Mouse (Mus musculus) heart, postnatal 4 days (tissue): ENCODE results near the gene Nfia. TPM values are rescaled to one million over a fixed set of nuclear protein-coding genes. Genes with fewer than 3 reads are reported as not detected.
A peak's percentile ranks its signal among the peaks of the same experiment; 100 is the strongest.

Source experiments
- DNase-seq: peaks from one replicate; pipeline ENCODE4 v3.0.0; 2021
- total RNA-seq, 2 experiments: library from RNA; stranded (reverse); gene quantifications; 2 replicates each; pipeline ENCODE4 v1.2.3; 2021

The Nfia gene
- 100 to 1,000 TPM; 206 to 217 TPM for total RNA-seq

DNA sequence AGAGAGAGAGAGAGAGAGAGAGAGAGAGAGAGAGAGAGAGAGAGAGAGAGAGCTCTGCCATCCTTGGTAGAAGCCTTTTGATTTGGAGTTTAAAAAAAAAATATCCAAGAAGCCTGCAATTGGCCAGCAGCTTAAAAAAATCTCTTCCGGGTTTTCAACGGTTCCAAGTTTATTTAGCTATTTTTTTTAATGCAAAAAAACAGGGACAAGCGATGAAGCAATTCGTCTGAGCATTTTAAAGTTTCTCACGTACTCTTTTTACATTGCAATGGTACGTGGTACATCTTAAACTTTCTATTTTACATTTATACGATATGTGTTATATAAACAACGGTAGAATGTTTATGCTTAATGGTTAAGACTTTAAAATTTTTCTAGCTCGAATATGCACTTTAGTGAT, at the start of gene Nfia:
Gene Nfia (plus strand): TSS at position 94 of the 400 bp plus-strand sequence.
- DNase-seq = no peak

DNA sequence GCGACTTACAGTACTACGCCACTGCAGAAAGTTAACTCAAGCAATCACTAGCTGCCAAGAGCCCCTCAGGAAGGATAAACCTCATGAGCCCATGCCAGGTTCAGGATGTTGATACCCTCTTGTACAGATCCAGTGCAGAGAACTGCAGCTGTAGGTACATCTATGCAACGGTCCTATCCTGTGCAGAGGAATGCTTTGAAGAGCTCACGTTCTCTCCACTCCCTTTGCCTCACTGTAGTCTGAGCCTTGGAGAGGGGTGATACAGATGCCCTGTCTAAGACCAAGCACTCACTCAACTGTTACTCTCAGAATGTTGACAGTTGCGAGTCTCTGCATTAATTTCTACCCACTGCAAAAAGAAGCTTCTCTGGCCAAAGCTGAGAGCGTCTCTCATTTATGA, 49.2 kb upstream of the Nfia start:
- no peak for DNase-seq

DNA sequence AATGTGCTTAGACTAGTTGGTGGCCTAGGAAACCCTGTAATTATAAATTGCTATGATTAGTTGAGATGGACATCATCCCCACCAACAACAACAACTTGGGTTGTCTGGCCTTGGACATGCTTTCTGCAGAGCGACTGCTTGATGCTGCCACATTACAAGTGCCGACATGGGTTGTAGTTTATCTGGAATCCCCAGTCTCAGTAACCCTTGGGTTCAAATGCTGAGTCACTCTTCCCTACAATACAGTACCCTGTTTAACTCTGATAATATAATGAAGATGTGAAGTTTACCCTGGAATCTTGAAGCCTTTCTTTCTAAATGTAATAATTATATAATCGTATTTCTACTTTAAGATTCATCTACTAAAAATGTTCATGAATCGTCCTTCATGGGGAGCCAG, 44.0 kb upstream of the Nfia start:
- DNase-seq = no peak

DNA sequence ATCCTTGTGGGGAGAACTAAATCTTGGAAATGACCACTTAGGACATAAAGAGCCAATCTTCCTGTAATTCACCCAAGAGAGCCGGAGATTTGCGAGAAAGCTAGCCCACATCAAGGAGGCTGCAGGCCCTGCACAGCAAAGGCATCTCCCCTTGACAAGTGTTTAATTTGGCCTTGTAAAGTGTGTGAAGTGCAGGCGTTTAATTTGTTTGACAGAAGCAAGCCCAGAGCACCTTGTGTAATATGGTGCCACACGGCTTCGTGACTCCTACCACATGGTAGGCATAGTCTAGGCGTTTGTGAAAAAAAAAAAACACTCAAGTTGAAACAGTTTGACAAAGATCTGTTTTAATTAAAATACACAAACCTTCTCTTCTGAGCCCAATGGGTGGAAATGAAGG, 42.5 kb upstream of the Nfia start:
- DNase-seq = no peak

DNA sequence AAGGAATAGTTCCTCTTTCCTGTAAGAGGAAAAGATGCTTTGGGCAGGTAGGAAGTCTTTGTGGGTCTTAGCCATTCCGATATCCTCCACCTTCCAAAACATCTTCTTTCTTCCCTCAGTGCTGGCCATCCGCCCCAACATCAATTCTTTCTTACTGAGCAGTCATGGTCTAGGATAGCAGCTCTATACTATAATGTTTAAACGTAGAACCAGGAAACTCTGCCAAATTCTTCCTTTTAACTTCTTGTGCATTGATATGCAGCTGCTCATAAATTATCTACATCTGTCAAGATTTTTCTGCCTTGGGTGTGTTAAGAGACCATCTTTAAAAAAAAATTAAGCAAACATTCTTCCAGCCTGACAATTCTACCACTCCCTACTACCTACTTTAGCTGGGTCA, 42.1 kb upstream of the Nfia start:
- DNase-seq = no peak

DNA sequence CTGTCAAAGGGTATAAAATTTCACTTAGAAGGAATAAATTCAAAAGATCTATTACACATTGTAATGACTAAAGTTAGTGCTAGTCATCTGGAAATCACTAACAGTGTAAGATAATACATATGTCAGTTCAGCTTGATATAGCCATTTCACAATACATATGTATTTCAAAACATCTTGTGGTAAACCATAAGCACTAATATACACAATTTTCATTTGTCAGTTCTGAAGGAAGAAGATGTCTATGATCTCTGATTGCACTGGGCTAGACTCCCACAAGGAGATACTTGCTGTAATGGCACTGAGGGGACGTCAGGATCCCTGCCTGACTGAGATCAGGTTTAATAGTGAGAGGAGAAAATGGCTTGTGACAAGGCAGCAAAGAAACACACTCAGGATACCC, 39.1 kb upstream of the Nfia start:
- no peak for DNase-seq

DNA sequence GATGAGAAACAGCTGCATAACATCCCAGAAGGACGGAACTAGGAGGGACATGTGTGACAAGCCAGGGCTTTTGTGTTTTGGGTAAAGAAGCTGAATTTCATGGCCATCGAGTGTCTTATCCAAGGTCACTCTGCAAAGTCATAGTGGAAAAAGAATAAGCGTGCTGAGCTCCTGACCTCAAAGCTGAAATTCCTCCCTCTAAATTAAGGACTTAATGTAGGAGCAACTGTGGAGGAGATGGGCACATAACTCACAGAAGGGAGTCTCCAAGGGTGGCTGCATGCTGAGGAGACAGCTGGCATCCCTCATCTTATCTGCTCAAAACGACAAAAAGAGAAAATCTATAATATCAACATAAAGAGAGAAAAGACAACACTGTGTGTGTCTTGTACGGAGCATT, 28.6 kb upstream of the Nfia start:
- DNase-seq = no peak

DNA sequence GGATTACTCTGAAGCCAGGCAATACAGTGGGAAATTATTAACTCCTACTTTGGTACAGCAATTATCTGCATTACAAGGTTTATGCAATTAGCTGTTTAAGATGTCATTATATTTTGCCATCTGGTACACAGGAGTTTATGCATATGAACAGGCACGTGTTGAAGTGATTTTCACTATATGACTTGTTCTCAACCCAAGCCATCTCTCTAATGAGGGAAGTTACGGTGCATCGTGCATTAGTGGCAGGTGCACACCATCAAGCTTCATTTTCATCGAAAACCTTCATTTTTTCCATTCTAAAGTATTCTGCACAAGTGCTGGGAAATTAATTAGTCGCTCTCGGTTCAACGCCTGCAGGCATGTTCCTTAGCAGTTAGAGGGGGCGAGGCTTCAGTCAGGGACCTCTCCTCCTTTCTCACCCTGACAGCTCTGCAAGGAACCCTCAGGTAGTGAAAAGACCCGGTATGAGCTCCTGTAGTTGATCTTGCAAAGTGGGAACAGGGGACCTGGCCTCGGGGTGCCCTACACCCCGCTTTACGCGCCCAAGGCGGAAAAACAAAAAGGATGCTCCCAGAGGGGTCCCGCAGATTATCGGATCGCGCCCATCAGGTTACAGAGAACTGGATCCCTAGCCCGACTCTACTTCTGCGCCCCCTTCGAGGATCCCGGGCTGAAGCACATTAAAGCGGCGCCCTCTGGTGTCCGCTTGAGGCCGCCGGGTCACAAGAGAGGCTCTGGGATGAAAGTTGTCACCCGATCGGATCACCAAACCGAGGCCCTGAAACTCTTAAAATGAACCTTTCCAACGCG, 27.0 kb upstream of the Nfia start:
- peak; percentile 88 for DNase-seq

DNA sequence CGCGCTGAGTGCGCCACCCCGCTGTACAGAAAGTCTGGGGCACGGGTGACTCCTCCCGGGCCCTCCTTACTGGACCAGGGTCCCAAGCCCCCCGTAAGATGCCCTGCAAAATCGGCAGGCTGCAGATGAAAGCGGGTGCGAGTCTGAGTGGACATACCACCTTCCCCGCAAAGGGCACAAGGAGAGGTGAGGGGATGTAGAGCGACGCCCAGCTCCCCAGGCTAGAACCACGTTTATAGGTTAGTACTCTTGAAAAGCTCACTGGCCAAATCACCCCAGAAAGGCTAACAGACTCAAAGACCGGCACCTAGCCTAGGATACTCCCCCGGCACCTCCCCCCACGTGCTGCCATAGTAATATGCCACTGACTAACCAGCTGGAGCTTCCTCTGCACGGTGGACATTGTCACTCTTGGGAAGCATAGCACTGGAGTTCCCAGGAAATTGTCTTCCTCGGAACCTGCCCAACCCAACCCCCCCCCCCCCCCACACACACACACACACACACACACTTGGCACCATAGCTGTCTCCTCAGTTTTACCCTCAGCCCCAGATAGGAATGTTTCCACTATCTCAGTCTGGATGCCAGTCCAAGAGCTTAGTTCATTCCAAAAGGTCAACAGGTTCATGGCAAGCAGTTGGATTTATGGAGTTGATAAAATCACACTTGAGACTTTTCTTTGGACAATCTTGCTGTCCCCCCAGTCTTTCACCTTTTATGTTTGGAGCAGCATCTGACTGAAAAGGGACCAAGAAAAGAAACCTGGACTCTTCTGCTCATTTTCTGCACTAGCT, 26.2 kb upstream of the Nfia start:
- DNase-seq = no peak

DNA sequence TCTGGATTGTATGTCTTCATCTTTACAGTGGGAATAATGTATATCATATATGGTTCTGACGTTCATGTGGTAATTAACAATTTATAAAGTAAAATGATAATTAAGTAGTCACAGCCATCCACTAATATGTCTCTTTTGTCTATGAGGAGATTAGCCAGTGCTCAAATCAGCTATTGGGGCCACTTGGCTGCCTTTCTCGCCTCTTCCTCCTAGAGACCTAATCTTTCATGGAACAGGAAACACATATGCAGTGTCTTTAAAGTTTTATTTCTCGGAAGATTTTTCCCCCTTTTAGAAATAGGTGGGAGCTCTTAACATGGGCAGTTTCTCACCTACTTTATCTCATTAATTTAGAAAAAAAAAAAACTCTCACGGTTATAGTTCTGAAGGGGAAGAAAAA, 22.1 kb upstream of the Nfia start:
- DNase-seq = no peak

DNA sequence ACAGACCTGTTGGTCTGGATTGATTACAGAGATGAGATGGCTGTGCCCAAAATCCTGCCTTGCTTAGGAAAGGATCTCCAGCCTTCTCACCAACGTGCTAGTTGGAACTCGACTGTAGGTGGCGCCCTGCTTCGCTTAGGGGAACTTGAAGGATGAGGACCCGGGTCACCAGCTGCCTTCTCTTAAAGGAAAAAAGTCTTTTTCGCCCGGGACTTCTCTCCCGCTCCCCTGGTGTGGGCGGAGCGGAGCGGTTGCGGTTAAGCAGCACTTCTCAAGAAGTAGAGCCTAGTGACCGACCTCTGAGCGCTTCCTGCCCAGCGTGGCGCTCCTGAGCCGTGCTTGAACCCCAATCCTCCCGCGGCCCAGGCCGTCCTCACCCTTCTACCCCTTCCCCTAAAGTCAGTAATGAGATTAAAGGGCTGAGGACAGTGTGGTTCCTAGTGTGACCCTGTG, 21.5 kb upstream of the Nfia start:
- peak; percentile 96 for DNase-seq

DNA sequence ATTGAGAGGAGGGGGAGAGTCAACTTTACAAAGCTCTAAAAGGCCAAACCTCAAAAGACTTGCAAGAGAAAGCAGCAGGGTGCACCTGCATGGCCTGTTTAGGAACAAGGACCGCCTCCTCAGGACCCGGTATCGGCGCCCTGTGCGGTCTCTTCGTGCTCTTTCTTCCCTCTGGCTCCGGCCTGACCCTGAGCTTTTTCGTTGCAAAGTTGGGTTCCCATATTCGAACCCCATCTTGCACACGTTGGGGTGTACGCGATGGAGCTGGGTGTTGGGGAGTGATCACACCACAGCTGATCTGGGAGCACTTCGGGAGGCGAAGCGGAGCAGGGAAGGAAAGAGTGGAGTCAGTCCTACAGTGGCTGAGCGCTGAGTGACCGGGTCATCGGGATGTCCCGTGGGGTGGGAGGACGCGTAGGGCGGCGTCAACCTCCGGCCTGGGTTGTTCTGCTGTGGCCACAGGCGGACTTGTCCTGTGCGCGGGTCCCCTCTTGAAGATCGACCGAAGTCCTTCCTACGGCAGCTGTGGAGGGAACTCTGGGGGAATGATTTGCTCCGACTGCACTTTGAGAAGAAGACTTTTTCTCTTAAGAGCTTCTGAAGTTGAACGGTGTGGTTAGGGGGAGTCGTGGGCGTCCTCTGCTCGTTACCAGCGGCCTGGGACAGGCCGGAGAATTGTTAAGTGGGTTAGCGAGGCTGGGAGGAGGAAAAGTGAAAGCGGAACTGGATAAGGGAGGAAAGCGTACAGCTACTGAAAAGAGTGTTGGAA, 20.9 kb upstream of the Nfia start:
- DNase-seq = peak; percentile 83

DNA sequence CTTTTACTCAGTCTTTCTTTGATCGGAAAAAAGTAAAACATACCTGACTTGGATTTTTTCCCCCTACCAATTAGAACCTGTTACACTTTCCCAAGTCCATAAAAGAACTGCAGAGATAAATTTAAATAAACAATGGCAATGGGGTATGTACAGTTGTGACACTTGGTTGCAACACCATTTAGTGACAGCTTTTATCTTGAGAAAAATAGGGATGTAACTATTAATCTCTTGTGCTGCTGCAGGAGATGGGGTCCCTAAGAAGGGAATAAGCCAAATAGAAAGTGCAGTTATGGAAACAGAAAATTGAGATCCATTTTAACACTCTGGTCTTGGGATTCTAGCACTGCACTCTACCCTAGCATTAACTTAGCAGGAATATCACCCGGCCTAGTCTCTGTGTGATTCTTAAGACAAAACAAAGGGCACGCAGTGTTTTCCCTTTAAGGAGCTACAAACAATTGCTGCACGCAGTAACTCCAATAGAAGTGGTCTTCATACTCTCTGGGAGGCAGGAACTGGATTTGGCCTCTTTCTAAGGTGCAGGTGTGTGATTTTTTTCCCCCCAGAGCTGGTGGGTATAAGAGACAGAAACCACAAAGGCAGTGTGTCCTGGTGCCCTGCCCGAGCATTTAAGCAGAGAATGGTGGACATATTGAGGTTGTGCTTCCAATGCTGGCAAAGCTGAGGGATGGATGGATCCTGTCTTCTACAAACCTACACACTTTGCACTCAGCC, 20.1 kb upstream of the Nfia start:
- no peak for DNase-seq

DNA sequence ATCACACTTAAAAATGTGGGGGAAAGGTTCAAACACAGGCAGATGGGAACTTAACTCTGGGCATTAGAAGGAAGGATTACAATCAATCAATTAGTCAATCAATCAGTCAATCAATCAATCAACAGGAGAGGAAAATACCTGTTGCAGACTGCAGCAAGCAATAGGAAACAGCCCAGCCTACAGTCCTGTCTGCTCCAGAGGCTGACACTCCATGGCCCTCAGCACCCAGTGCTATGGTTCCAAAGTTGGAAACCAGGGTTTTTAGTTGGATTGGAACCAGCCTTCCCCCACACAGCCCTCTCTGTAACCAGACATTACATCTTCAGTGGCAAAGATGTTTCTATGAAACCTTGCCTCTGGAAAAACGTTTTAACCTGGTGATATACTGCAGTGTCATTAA, 19.0 kb upstream of the Nfia start:
- DNase-seq = no peak

DNA sequence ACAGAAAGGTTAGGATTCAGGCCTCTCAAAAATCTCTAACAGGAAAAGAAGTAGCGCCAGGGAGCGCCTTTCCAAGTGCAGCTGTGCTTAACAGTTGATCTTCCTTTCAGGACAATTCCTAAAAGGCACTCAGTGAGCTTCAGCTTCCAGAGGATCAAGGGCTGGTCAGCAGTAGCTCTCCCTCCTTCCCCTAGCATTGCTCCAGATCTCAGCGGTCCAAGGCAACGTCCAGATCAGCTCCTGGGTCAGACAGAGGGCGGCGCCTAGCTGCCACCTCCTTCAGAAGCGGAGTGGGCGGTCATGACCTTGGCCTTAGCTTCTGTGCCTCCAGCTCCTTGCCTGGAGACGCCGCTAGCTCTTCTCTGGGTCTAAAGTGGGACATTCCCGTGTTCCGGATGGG, 18.3 kb upstream of the Nfia start:
- DNase-seq = peak; percentile 66

DNA sequence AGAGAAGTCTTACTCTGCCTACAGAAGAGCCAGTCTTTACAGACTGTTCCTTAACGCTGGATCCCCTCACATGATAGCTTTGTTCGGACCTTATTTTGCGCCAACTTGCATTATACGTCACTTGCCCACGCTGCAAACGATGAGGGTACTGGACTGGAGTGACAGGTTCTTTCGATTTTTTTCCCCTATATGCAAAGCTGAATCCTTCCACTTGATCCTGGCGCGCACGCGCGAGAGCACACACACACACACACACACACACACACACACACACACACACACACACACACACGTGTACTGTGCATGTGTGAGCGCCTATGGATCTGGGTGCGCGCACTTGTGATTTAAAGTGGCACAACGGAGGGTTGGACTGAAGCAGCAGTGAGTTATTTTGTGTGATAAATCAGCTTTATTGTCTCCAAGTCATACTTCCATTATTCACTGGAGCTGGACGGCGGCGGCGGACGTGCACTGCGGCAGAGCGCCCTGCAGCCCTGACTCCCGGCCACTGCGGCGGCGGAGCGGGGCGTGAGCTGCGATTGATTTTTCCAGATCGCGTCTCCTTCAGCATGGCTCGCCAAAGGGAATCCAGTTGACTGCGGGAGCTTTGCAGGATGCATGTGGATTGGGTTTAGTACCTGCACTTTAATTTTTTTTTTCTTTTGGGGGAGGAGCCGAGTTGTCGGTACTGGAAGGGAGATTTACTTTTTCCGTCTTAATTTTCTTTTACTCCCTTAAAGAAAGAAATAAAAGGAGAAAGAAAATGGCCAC, 15.1 kb upstream of the Nfia start:
- DNase-seq = peak; percentile 80

DNA sequence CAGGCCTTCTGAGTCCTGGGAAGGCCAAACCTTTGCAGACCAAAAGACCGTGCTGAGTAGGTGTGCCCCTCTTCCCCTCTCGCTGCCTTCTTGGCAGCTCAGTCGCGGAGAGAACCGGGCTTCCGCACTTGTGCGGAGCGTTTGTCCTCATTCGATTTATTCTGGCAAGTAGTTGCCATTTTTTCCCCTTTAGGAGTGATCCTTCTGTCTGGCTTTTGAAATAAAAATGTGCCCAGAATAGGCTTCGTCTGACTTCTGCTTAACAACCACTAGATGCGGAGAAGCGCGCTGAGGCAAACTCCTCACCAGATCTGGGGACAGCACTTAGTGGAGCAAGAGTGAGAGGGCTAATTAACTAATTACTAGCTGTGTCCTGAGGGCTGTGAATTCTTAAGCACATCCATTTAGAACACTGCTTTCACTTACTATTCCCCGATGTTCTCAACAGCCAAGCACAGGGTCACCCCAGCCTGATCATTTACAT, 14.5 kb upstream of the Nfia start:
- DNase-seq = peak; percentile 55

DNA sequence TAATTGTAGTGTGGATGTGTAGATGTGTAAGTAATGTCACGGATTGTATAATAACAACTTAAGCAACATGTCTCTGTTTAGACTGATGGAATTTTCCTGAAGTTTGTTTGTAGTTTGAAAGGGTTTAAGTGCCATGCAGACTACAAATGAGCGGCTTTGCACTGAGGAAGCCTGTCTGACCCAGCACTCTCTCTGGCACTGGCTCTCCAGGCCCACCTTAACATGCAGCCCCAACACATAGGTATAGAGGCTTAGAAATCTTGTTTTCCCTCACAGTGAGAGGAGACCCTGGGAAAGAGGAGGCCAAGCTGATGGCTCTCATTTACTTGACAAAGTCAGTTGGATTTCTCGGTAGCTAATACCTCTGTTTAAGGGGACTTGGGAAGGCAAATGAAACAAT, 13.9 kb upstream of the Nfia start:
- no peak for DNase-seq

DNA sequence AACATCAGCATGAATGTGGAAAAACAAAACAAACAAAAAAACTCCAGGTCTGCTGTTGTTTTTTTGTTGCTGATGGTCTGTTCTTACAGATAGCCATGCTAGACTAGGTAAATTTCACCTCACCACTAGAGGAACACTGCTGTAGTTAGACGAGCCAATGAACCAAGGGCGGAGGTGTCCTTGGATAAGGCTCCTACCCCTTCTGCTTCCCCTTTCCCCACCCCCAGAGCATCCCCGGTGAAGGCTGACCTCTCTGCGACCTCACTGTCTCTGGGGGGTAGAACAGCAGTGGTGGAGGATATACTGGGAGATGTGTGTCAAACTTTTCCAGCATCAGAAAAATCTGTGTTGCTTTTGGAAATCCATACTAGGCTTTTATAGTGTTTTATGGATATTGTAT, 7.9 kb upstream of the Nfia start:
- no peak for DNase-seq

DNA sequence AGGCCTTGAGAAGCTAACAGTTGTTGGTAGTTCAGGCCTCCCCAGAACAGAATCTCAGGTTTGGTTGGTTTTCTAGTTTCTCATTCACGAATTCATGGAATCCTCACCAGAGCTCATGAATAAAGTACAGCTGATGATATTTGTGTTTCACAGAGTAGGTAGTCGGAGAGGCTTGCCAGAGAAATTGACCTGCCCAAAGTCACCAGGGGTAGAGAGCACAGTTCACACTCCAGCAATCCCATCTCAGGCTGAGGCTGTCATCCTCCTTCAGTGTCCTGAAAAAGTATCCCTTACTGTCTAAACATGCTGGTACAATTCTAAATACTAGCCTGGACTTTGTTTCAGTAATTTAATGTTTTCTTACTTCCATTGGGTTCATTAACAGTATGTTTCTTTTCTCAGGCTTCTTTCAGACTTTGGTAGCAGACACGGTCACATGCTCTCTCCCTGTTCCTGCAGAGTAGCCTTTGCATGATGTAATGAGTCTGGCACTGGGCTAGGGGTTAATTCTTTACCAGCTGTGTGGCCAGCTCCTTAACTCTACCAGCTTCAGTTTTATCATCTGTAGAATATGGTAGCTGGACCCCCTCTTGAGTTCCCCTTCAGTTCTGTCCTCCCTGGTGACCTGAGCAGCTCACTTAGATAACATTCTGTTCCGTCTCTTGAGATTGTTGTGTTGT, 7.1 kb upstream of the Nfia start:
- no peak for DNase-seq

DNA sequence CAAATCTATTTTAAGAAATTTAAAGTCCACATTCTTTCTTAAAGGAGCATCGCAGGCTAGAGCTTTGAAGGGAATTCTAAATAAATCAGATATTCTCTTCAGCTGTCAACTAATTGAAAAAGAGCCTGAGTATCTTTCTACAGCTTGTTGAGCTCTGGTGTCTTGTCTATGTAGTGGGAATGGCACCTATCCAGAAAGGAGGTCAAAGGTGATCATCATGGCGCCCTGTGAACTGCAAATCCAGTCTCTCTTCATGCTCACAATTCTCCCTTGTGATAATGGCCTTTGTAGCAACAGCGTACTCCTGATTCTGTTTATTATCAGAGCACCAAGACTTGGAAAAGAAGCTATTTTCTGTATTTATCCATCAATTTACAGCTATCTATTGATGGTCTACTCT, 6.4 kb upstream of the Nfia start:
- no peak for DNase-seq
